Mouse (Mus musculus) midbrain, postnatal 0 days (tissue): Measurements from ENCODE around the gene Exoc3l2. TPM values are rescaled to one million over a fixed set of nuclear protein-coding genes. Genes with fewer than 3 reads are reported as not detected.

Source experiments
- ATAC-seq: fragments of 200-750 bp; cut with Nextera tagmentation; 2 replicates; pipeline ENCODE4 v1.8.0; 2017; ENCODE audit warnings: moderate number of reproducible peaks, mild to moderate bottlenecking, moderate TSS enrichment, moderate library complexity; ENCODE audit not compliant: low FRiP score
- DNase-seq: peaks from one replicate; pipeline ENCODE4 v3.0.0-alpha.2; 2015; ENCODE audit warnings: low spot score
- H3K27ac ChIP-seq: fragments of 300-500 bp; sonication (generic); 2 replicates; pipeline ENCODE4 v1.5.1; 2014; ENCODE audit warnings: low read depth, mild to moderate bottlenecking, low read length, mixed read lengths
- H3K27me3 ChIP-seq: fragments of 300-500 bp; sonication (generic); 2 replicates; pipeline ENCODE4 v1.6.1; 2014; ENCODE audit warnings: low read length, control low read depth, mixed read lengths; ENCODE audit not compliant: insufficient read depth
- H3K36me3 ChIP-seq: fragments of 300-500 bp; sonication (generic); 2 replicates; pipeline ENCODE4 v1.6.1; 2014; ENCODE audit warnings: low read length, control low read depth, mixed read lengths; ENCODE audit not compliant: insufficient read depth
- H3K4me1 ChIP-seq: fragments of 300-500 bp; sonication (generic); 2 replicates; pipeline ENCODE4 v1.6.1; 2014; ENCODE audit warnings: mild to moderate bottlenecking, control low read depth, antibody characterized with exemption, low read length, mixed read lengths; ENCODE audit not compliant: insufficient read depth
- H3K4me2 ChIP-seq: fragments of 300-500 bp; sonication (generic); 2 replicates; pipeline ENCODE4 v1.6.1; 2014; ENCODE audit warnings: low read depth, mild to moderate bottlenecking, low read length, mixed read lengths; ENCODE audit not compliant: poor library complexity, severe bottlenecking
- H3K4me3 ChIP-seq: fragments of 300-500 bp; sonication (generic); 2 replicates; pipeline ENCODE4 v1.5.1; 2014; ENCODE audit warnings: low read depth, mild to moderate bottlenecking, low read length, moderate library complexity
- H3K9ac ChIP-seq: fragments of 300-500 bp; sonication (generic); replicated peaks from 2 replicates; pipeline ENCODE4 v1.6.1; 2014; ENCODE audit warnings: mild to moderate bottlenecking, low read length, moderate library complexity, mixed read lengths; ENCODE audit not compliant: poor library complexity, severe bottlenecking
- H3K9me3 ChIP-seq: fragments of 300-500 bp; sonication (generic); 2 replicates; pipeline ENCODE4 v1.6.1; 2016; ENCODE audit warnings: low read length, control low read depth
- CTCF ChIP-seq: IDR thresholded peaks from 2 replicates; pipeline ENCODE4 v1.5.1; 2016; ENCODE audit warnings: antibody characterized with exemption, mild to moderate bottlenecking
- WGBS: fragments of 180-500 bp; shearing (Covaris S2); extraction: QIAGEN DNeasy Blood & Tissue Kit; methylation state at CpG from one replicate; pipeline ENCODE4 v1.1.7; 2014; 5-methylcytosine and 5-hydroxymethylcytosine counted together
- polyA plus RNA-seq: library from polyadenylated mRNA; unstranded; fragments of >200 nt; fragmentation: Nextera tagmentation; extraction: Ambion mirVana; gene quantifications from 2 replicates; pipeline ENCODE4 v1.2.1, GENCODE M21; 2015
- total RNA-seq: library from RNA; depleted of rRNA; stranded (reverse); fragments of >200 nt; gene quantifications from 2 replicates; pipeline ENCODE4 v1.2.3, GENCODE M21; 2014

Gene Exoc3l2
- total and polyA plus RNA-seq, 2 experiments from 2014 or later, result 0.49 to 1.5 TPM

GRCm38 (mm10) chr7:19464367-19465307, 1.5 kb downstream of the Exoc3l2 start:
- Histone ChIP-seq H3K4me1 (no peaks in the 10 kb centered on the region), H3K9ac (no peak overlapping the region), H3K27ac (no peak overlapping the region), H3K4me3 (no peak overlapping the region), H3K27me3 (peaks cover 22% of the 10 kb centered on the region), H3K4me2 (no peak overlapping the region; the same call in 1 of the 2 replicates), H3K9me3 (no peaks in the 10 kb centered on the region), H3K36me3 (no peaks in the 10 kb centered on the region)
- WGBS, result 11% methylated on average over 21 of the region's 22 CpGs
- DNase-seq (no peak), ATAC-seq (no peak)
- TF ChIP-seq CTCF, result no peak

- Histone ChIP-seq H3K27me3 (peaks cover 36% of the 10 kb centered on the region), H3K4me2 (no peak overlapping the region), H3K4me1 (no peaks in the 10 kb centered on the region), H3K36me3 (no peaks in the 10 kb centered on the region), H3K27ac (no peak overlapping the region), H3K4me3 (no peak overlapping the region), H3K9ac (no peak overlapping the region), H3K9me3 (no peaks in the 10 kb centered on the region)
- no peak for ATAC-seq
- DNase-seq, result no peak
- no peak for TF ChIP-seq CTCF
- WGBS, result 64% methylated on average over 5 of the region's 5 CpGs
Observed at GRCm38 (mm10) chr7:19466602-19467145, 3.5 kb downstream of the Exoc3l2 start.

GRCm38 (mm10) chr7:19467638-19468037, 4.5 kb downstream of the Exoc3l2 start:
- Histone ChIP-seq H3K9ac (no peak overlapping the region), H3K4me3 (no peak overlapping the region), H3K27me3 (peaks cover 46% of the 10 kb centered on the region), H3K27ac (no peak overlapping the region), H3K4me1 (no peaks in the 10 kb centered on the region), H3K36me3 (no peaks in the 10 kb centered on the region), H3K9me3 (no peaks in the 10 kb centered on the region), H3K4me2 (no peak overlapping the region)
- WGBS, result 38% methylated on average over 6 of the region's 6 CpGs
- DNase-seq (no peak), ATAC-seq (no peak)
- TF ChIP-seq CTCF, result no peak

- no peaks in the 10 kb centered on the region for H3K9me3 ChIP-seq
- H3K4me2 ChIP-seq, result no peak overlapping the region
- no peak for DNase-seq
- no peak for TF ChIP-seq CTCF
- H3K9ac ChIP-seq, result no peak overlapping the region
- H3K27ac ChIP-seq, result no peak overlapping the region
- 61% methylated on average over 12 of the region's 12 CpGs for whole genome bisulfite sequencing
- H3K27me3 ChIP-seq, result peaks cover 52% of the 10 kb centered on the region
- no peaks in the 10 kb centered on the region for H3K4me1 ChIP-seq
- H3K4me3 ChIP-seq, result no peak overlapping the region
- no peak for ATAC-seq
- no peaks in the 10 kb centered on the region for H3K36me3 ChIP-seq
Observed at GRCm38 (mm10) chr7:19468279-19468678, 5.1 kb downstream of the Exoc3l2 start.

- DNase-seq, result no peak
- H3K4me1 ChIP-seq, result no peaks in the 10 kb centered on the region
- no peak overlapping the region for H3K9ac ChIP-seq
- peaks cover 52% of the 10 kb centered on the region for H3K27me3 ChIP-seq
- no peak overlapping the region for H3K27ac ChIP-seq
- H3K9me3 ChIP-seq, result no peaks in the 10 kb centered on the region
- 19% methylated on average over 23 of the region's 23 CpGs for WGBS
- no peak overlapping the region for H3K4me2 ChIP-seq
- ATAC-seq, result no peak
- TF ChIP-seq CTCF, result no peak
- no peaks in the 10 kb centered on the region for H3K36me3 ChIP-seq
- no peak overlapping the region for H3K4me3 ChIP-seq
Observed at GRCm38 (mm10) chr7:19469404-19469803, 6.3 kb downstream of the Exoc3l2 start.

- no peaks in the 10 kb centered on the region for H3K36me3 ChIP-seq
Observed at GRCm38 (mm10) chr7:19470308-19470707, 7.2 kb downstream of the Exoc3l2 start.

More at GRCm38 (mm10) chr7:19470308-19470707, 7.2 kb downstream of the Exoc3l2 start:
- Histone ChIP-seq H3K27ac (no peak overlapping the region), H3K4me2 (no peak overlapping the region), H3K9me3 (no peaks in the 10 kb centered on the region), H3K4me3 (no peak overlapping the region), H3K27me3 (peaks cover 52% of the 10 kb centered on the region), H3K9ac (no peak overlapping the region), H3K4me1 (no peaks in the 10 kb centered on the region)
- DNase-seq (no peak), ATAC-seq (no peak)
- TF ChIP-seq CTCF, result no peak
- 13% methylated on average over 14 of the region's 14 CpGs for WGBS
